Mouse (Mus musculus) left cerebral cortex, postnatal 4 days (tissue): Measurements from ENCODE around the gene Kcnip2. TPM values are rescaled to one million over a fixed set of nuclear protein-coding genes. Genes with fewer than 3 reads are reported as not detected.

ENCODE experiments used
- DNase-seq: peaks from one replicate; pipeline ENCODE4 v3.0.0-alpha.2; 2022
- intact Hi-C: fragments of 180-260 bp; cut with DNase I; formaldehyde crosslinking; loops from one replicate; pipeline ENCODE4 v1.15.1; 2025
- total RNA-seq, 2 experiments: library from RNA; stranded (reverse); gene quantifications; 2 replicates each; pipeline ENCODE4 v1.2.3; 2021

Kcnip2 gene
- total RNA-seq, 2 experiments from 2014 or later = 61.2 to 67.7 TPM

DNA sequence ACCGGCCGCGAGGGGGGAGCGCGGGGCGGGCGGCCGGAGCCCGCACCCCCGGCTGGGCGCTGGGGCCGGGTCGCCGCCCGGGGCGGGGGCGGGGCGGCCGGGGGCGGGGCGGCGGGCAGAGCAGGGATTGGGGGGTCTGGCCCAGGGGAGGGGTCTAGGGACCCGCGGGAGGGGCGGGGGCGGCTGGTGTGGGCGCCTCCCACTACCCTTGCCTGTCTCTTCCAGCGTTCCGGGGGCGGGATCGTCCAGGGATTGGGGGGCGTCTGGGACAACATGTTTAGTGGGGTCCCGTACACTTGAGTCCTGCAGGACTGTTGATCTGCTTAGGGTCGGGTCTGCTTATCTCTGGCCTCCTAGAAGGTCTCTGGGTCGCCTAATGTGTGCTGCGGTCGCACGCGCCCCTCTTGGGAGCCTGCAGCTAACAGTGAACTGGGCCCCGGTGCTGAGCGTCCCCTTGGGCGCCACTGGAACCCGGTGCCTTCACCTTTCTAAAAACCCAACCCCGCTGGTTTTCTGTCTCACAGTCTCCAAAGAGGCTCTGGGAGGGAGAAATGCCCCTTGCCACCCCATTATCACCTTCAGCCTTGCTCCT lies 72.8 kb downstream of the Kcnip2 start:
- intact Hi-C loops = no loop called here
- DNase-seq = no peak

DNA sequence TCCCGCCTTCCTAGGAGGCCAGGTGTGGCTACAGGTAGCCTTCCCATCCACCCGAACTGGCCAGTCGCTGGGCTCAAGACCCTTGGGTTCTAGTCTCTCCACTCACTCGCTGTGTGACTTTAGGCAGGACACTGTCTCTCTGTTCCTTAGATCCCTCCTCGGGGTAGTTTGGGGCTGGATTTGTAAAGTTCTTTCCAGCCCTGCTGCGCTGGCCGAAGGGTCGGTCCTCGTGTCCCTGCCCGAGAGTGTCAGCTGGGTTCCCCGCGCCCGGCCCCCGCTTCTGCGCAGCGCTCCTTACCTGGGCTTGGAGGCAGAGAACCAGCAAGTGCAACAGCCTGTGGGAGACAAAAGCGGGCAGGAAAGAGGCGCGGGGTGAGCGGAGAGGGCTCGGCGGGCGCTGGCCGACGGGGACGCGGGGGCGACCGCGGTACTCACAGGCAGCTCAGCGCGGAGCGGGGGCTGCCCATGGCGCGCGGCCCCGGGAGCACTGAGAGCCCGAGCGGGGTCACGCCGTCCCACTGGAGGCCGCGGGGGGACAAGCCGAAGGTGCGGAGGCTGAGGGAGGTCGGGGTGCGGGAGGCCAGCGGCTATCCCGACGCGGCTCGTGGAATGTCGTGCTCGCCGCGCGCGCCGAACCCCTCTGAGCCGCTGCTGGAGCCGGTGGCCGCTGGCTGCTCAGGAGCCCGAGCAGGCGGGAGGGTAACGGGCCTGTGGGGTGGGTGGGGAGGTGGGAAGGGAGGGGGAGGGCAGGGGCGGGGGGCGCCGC lies 73.5 kb downstream of the Kcnip2 start, which contains the start of gene Fgf8:
TSS of gene Fgf8 (minus strand) at position 698 of the 766 bp plus-strand sequence.
- intact Hi-C loops = no loop called here

More for the DNA sequence above, 73.5 kb downstream of the Kcnip2 start, which contains the start of gene Fgf8:
- DNase-seq = no peak

Other genes starting within 250 kb of the Kcnip2 start
- gene Fbxw4, start 155.7 kb downstream of the Kcnip2 start, total RNA-seq = 10 to 100 TPM; 31.0 to 37.3 TPM
- gene Fgf8, start 73.1 kb downstream of the Kcnip2 start, total RNA-seq = not detected
- 10 to 100 TPM; 26.3 to 31.6 TPM for gene Npm3, start 66.5 kb downstream of the Kcnip2 start, total RNA-seq
- 100 to 1,000 TPM; 207 to 210 TPM for gene Mgea5, start 32.2 kb downstream of the Kcnip2 start, total RNA-seq
- gene Armh3, start 182.4 kb upstream of the Kcnip2 start, total RNA-seq = 10 to 100 TPM; 25.6 to 27.1 TPM
- gene Hps6, start 187.4 kb upstream of the Kcnip2 start, total RNA-seq = 1 to 10 TPM; 4.3 to 4.5 TPM
- gene Pprc1, start 228.8 kb upstream of the Kcnip2 start, total RNA-seq = 10 to 100 TPM; 42.9 to 46.7 TPM
- gene Ldb1, start 229.2 kb upstream of the Kcnip2 start, total RNA-seq = 100 to 1,000 TPM; 151 to 153 TPM